32 mouse cellular contexts compared by ENCODE assay signal in genomic region chr6:112419333-112419732, GRCm38 (mm10). TPM values are rescaled to one million over a fixed set of nuclear protein-coding genes. Genes with fewer than 3 reads are reported as not detected.
DNase-seq lines count a peak whose midpoint lies in the region; ATAC-seq and TF ChIP-seq lines count a peak whose summit lies in the region.
"Had no signal": no experiment of that assay in that cellular context is flagged by ENCODE, and none has a peak within 500 bp of the region (broad histone marks: within the 10 kb centered on the region; RNA-seq: fewer than 3 reads in every experiment).

No protein-coding gene starts in this region.

- H3K27ac ChIP-seq in forebrain, postnatal 0 days (ENCODE audit: low read depth, low read length) = peak overlapping the region; percentile 67; the same call in 1 of the 2 replicates
- H3K27ac ChIP-seq: embryonic facial prominence, embryonic 12.5 days; hindbrain, embryonic 12.5 days; hindbrain, postnatal 0 days; intestine, embryonic 15.5 days; kidney, postnatal 0 days; liver, embryonic 12.5 days; midbrain, embryonic 13.5 days had no signal

- no peaks in the 10 kb centered on the region for H3K4me1 ChIP-seq in forebrain, postnatal 0 days (ENCODE audit: insufficient read depth)
- H3K4me1 ChIP-seq: embryonic facial prominence, embryonic 12.5 days; hindbrain, embryonic 12.5 days; intestine, embryonic 15.5 days; liver, embryonic 12.5 days; midbrain, embryonic 13.5 days had no signal

- no peak for TF ChIP-seq CTCF in forebrain, postnatal 0 days (IDR thresholded peaks at IDR 0.05; ENCODE audit: low read depth)

- no peaks in the 10 kb centered on the region for H3K36me3 ChIP-seq in forebrain, postnatal 0 days (ENCODE audit: insufficient read depth)
- H3K36me3 ChIP-seq: embryonic facial prominence, embryonic 12.5 days; hindbrain, embryonic 12.5 days; intestine, embryonic 15.5 days; liver, embryonic 12.5 days; midbrain, embryonic 13.5 days had no signal

- peak overlapping the region; percentile 3; the same call in 1 of the 2 replicates for H3K4me2 ChIP-seq in forebrain, postnatal 0 days (ENCODE audit: low read depth)
- H3K4me2 ChIP-seq: embryonic facial prominence, embryonic 12.5 days; heart, embryonic 11.5 days; hindbrain, embryonic 12.5 days; intestine, embryonic 15.5 days; liver, embryonic 12.5 days; midbrain, embryonic 13.5 days had no signal

- H3K9me3 ChIP-seq in forebrain, postnatal 0 days (ENCODE audit: low read length) = no peaks in the 10 kb centered on the region; the same call in 1 of the 2 replicates
- H3K9me3 ChIP-seq: intestine, embryonic 15.5 days had no signal

- WGBS in forebrain, postnatal 0 days = 54% methylated on average over 9 of the region's 9 CpGs

- peak; percentile 74 for ATAC-seq in forebrain, postnatal 0 days
- ATAC-seq: hindbrain, postnatal 0 days; intestine, embryonic 15.5 days; liver, embryonic 12.5 days; liver, postnatal 0 days; midbrain, embryonic 13.5 days had no signal

- no peak overlapping the region for H3K4me3 ChIP-seq in forebrain, postnatal 0 days (ENCODE audit: low read depth, low read length)
- H3K4me3 ChIP-seq: embryonic facial prominence, embryonic 12.5 days; hindbrain, embryonic 12.5 days; intestine, embryonic 15.5 days; liver, embryonic 12.5 days; midbrain, embryonic 13.5 days had no signal

- no peak overlapping the region for H3K9ac ChIP-seq in forebrain, postnatal 0 days
- H3K9ac ChIP-seq: embryonic facial prominence, embryonic 12.5 days; hindbrain, embryonic 12.5 days; intestine, embryonic 15.5 days; liver, embryonic 12.5 days; liver, postnatal 0 days; midbrain, embryonic 13.5 days had no signal

- DNase-seq in heart, adult 11 months = peak; percentile 48
- no peak for DNase-seq in heart, adult 18-20 months
- DNase-seq in right cerebral cortex, adult 18-20 months = peak; percentile 23
- no peak for DNase-seq in right cerebral cortex, postnatal 4 days
- DNase-seq in forebrain, postnatal 0 days = peak; percentile 39
- no peak for DNase-seq in kidney, adult 9 months
- DNase-seq: adrenal gland, postnatal 36 days; B cell, adult 2 months; cerebellum, adult 8-10 months; cerebellum, postnatal 36 days; embryo, embryonic 11 days; gastrocnemius, postnatal 14 days; heart, postnatal 36 days; kidney, adult 2 months; kidney, postnatal 4 days; left cerebral cortex, postnatal 4 days; liver, postnatal 0 days; lung, postnatal 36 days; thymus, postnatal 4 days had no signal

- no peaks in the 10 kb centered on the region for H3K27me3 ChIP-seq in forebrain, postnatal 0 days (ENCODE audit: insufficient read depth, low read length)
- H3K27me3 ChIP-seq: embryonic facial prominence, embryonic 12.5 days; hindbrain, embryonic 12.5 days; intestine, embryonic 15.5 days; liver, embryonic 12.5 days; midbrain, embryonic 13.5 days had no signal

RNA-seq across cellular contexts. Expression of gene Ssu2, which starts 31.5 kb away (rescaled TPM):
- 1 to 10 TPM in 1 of 2 experiments, under 1 TPM in 1; 0.72 to 1.1 TPM for total RNA-seq in heart, adult 18-20 months (2021)
- total RNA-seq in forebrain, postnatal 0 days (2014; rRNA removed) = 0.29 TPM in 1 of 2 replicates, not detected in the other
- polyA plus RNA-seq in forebrain, postnatal 0 days (2015; fragmentation: Nextera tagmentation; extraction: Ambion mirVana) = 0.25 and 0.44 TPM in 2 replicates
- total RNA-seq: granulocyte monocyte progenitor cell, adult 5-6 weeks; megakaryocyte, adult 5-6 weeks; monocyte, adult 5-6 weeks had no signal
- polyA plus RNA-seq: liver, embryonic 12.5 days; liver, postnatal 0 days; neural tube, embryonic 14.5 days had no signal

RNA-seq across cellular contexts. Expression of gene Cav3, which starts 40.0 kb away (rescaled TPM):
- total RNA-seq in heart, adult 18-20 months (2021) = 10 to 100 TPM; 62.8 to 77.7 TPM
- not detected in 2 replicates for total RNA-seq in forebrain, postnatal 0 days (2014; rRNA removed)
- 0.13 TPM in 2 replicates for polyA plus RNA-seq in forebrain, postnatal 0 days (2015; fragmentation: Nextera tagmentation; extraction: Ambion mirVana)
- total RNA-seq: adrenal gland, adult 18-20 months; adrenal gland, postnatal 36 days; granulocyte monocyte progenitor cell, adult 5-6 weeks; hindbrain, postnatal 0 days; left cerebral cortex, postnatal 4 days; megakaryocyte, adult 5-6 weeks; monocyte, adult 5-6 weeks had no signal
- polyA plus RNA-seq: midbrain, embryonic 13.5 days had no signal

Comparison
In these comparisons a context has a peak if more than half of its experiments do, and no peak if none do; other contexts are left out.
1. DNase-seq: peak in heart, adult 11 months (single experiment), right cerebral cortex, adult 18-20 months (single experiment) and forebrain, postnatal 0 days (single experiment); none in heart, adult 18-20 months (0 of 2), right cerebral cortex, postnatal 4 days (single experiment) and kidney, adult 9 months (single experiment).
2. RNA of gene Cav3, which starts 40.0 kb away (total RNA-seq): 62.8 to 77.7 TPM in heart, adult 18-20 months; not detected in forebrain, postnatal 0 days; every median in the first group is over 10 times any median in the second.